Mouse (Mus musculus): ENCODE data around the gene Mettl15. TPM values are rescaled to one million over a fixed set of nuclear protein-coding genes. Genes with fewer than 3 reads are reported as not detected.

The Mettl15 gene
- total RNA-seq (2012; rRNA removed) (4.6 and 5.6 TPM in 2 replicates), total RNA-seq (2014; rRNA removed) (9.8 and 11.5 TPM in 2 replicates), polyA plus RNA-seq (2012; ENCODE audit: insufficient read length, low read depth) (5.1 and 6.4 TPM in 2 replicates)

DNA sequence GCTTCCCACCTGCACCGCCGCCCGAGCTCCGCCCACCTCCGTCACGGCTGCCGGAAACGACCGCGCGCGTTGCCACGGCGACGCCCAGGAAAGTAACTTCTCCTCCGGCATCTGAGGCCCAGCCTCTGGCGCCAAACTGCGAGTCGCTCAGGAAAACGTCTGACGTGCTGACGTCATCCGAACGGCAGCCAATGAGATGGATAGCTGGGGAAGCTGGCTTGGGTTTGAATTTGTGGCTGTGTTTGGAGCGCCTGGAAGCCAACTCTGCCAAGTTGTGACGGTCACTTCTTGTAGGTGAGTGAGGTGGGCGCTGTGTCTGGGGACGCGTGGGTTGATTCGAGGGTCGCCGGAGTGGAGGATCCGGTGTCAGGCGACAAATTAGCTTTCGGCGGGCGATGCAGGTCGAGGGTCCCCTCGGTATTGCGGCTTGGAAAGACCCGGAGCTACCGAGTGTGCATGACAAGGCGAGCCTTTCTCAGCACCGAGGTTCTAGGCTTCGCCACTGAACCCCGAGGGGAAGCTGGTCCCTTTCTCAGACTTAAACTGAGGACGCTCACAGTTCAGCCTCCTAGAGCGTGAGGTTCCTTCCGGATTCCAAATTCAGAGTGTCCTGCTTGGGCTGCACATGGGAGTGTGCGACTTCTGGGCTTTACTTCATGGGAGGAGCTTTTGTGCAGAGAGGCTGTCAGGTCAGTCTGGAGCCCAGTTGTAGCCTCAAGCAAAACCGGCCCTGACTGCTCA, at the start of gene Mettl15, which contains the start of gene Kif18a:
Gene Mettl15, minus strand, starts transcription at position 149 of the 741 bp plus-strand sequence.
Gene Kif18a, plus strand, starts transcription at position 139 of the 741 bp plus-strand sequence.
- in situ Hi-C loops (cut with MboI; ENCODE audit: low pct_ligation_motif_present, low pct_unique_long_range_greater_than_20kb, low sequenced_read_pairs) (no loop called here), dilution Hi-C loops (cut with MboI; ENCODE audit: extremely low pct_ligation_motif_present, extremely low pct_unique_long_range_greater_than_20kb, low sequenced_read_pairs) (no loop called here)
- TF ChIP-seq MEF2A (IDR thresholded peaks at IDR 0.05; ENCODE audit: borderline replicate concordance, low read depth, low read length) (peak; percentile 0; the same call in 1 of the 2 replicates), NRF1 (IDR thresholded peaks at IDR 0.05; ENCODE audit: low read depth, low read length) (no peak), E2F4 (IDR thresholded peaks at IDR 0.05; ENCODE audit: insufficient replicate concordance, low read depth, low read length) (peak; percentile 96), MXI1 (IDR thresholded peaks at IDR 0.05; ENCODE audit: low read depth, low read length) (peak; percentile 96), MYC (IDR thresholded peaks at IDR 0.05; ENCODE audit: low read depth, low read length) (peak; percentile 54; the same call in 1 of the 2 replicates), CHD1 (IDR thresholded peaks at IDR 0.05; ENCODE audit: low read depth, low read length) (no peak), ELF1 (IDR thresholded peaks at IDR 0.05; ENCODE audit: low read depth, low read length) (peak; percentile 78), ZC3H11A (IDR thresholded peaks at IDR 0.05; ENCODE audit: low read depth, low read length) (no peak), ZMIZ1 (IDR thresholded peaks at IDR 0.05; ENCODE audit: low read depth, low read length) (peak; percentile 53), USF2 (conservative IDR thresholded peaks at IDR 0.05; ENCODE audit: low read depth, low read length) (no peak), SIN3A (IDR thresholded peaks at IDR 0.05; ENCODE audit: low read length) (peak; percentile 70), MAZ (IDR thresholded peaks at IDR 0.05; ENCODE audit: low read depth, low read length) (no peak), TBP (conservative IDR thresholded peaks at IDR 0.05; ENCODE audit: low read depth, low read length) (no peak), EP300 (IDR thresholded peaks at IDR 0.05; ENCODE audit: low read length) (no peak), POLR2A (IDR thresholded peaks at IDR 0.05; ENCODE audit: low read depth, low read length) (peak; percentile 79), POLR2AphosphoS2 (IDR thresholded peaks at IDR 0.05; ENCODE audit: low read depth, low read length) (peak; percentile 64; the same call in 1 of the 2 replicates), NELFE (IDR thresholded peaks at IDR 0.05; ENCODE audit: low read depth, low read length) (peak; percentile 50; the same call in 1 of the 2 replicates), ETS1 (conservative IDR thresholded peaks at IDR 0.05; ENCODE audit: low read depth, low read length) (no peak), ZNF384 (IDR thresholded peaks at IDR 0.05; ENCODE audit: low read depth, low read length) (no peak), CTCF (conservative IDR thresholded peaks at IDR 0.05 in 1 of 2, IDR thresholded peaks at IDR 0.05 in 1 of 2; ENCODE audit: low read depth in 2 of 2, low read length in 2 of 2) (no peak), TCF12 (IDR thresholded peaks at IDR 0.05; ENCODE audit: low read depth, low read length) (peak; percentile 76; the same call in 1 of the 2 replicates), BHLHE40 (IDR thresholded peaks at IDR 0.05; ENCODE audit: low read depth, low read length) (no peak), JUND (conservative IDR thresholded peaks at IDR 0.05; ENCODE audit: low read depth, low read length) (no peak), SMC3 (IDR thresholded peaks at IDR 0.05; ENCODE audit: low read depth, low read length) (no peak), MAX (IDR thresholded peaks at IDR 0.05; ENCODE audit: low read length) (no peak), IRF4 (IDR thresholded peaks at IDR 0.05; ENCODE audit: low read depth, low read length) (no peak), ZKSCAN1 (IDR thresholded peaks at IDR 0.05; ENCODE audit: borderline replicate concordance, low read depth, low read length) (no peak), KAT2A (IDR thresholded peaks at IDR 0.05; ENCODE audit: insufficient replicate concordance, low read length) (0 out of 2 replicates have a peak, but pooled peaks have one; percentile 71), RCOR1 (conservative IDR thresholded peaks at IDR 0.05; ENCODE audit: low read depth, low read length) (no peak), CHD2 (IDR thresholded peaks at IDR 0.05; ENCODE audit: low read length) (no peak), GABPA (IDR thresholded peaks at IDR 0.05; ENCODE audit: insufficient replicate concordance, low read depth, low read length) (no peak), USF1 (IDR thresholded peaks at IDR 0.05; ENCODE audit: low read depth, low read length) (no peak), RAD21 (IDR thresholded peaks at IDR 0.05; ENCODE audit: low read depth, low read length) (no peak), JUN (IDR thresholded peaks at IDR 0.05; ENCODE audit: insufficient read depth, low read depth, low read length) (no peak), MAFK (IDR thresholded peaks at IDR 0.05; ENCODE audit: insufficient replicate concordance, low read length) (no peak), PAX5 (IDR thresholded peaks at IDR 0.05; ENCODE audit: low read length) (no peak), HCFC1 (IDR thresholded peaks at IDR 0.05; ENCODE audit: low read depth, low read length) (peak; percentile 71), UBTF (IDR thresholded peaks at IDR 0.05; ENCODE audit: low read depth, low read length) (no peak)
- peak; percentile 98 for DNase-seq (ENCODE audit: extremely low read depth)
- H3K4me2 ChIP-seq (ENCODE audit: insufficient read depth, low read depth, poor library complexity, severe bottlenecking): peak within 1 kb of the TSS; percentile 81
- H3K36me3 ChIP-seq (replicated peaks in 1 of 2; ENCODE audit: control insufficient read depth in 1 of 2, insufficient read depth in 1 of 2, low read length in 1 of 2): peaks cover 0 to 7% of the 10 kb centered on the region in 2 experiments
- H3K27me3 ChIP-seq (replicated peaks): no peaks in the 10 kb centered on the region
- no peaks in the 10 kb centered on the region for H3K9me3 ChIP-seq (replicated peaks; ENCODE audit: low read length)
- peaks cover 26% of the 10 kb centered on the region for H3K79me2 ChIP-seq (replicated peaks; ENCODE audit: control insufficient read depth, extremely low read depth, insufficient read depth, poor library complexity, severe bottlenecking)
- H3K9ac ChIP-seq (ENCODE audit: insufficient read depth, low read depth): peak within 1 kb of the TSS; percentile 42
- H3K27ac ChIP-seq (ENCODE audit: insufficient read depth, low read depth): peak within 1 kb of the TSS; percentile 59
- peaks cover 0 to 24% of the 10 kb centered on the region in 2 experiments; a peak in 2 of 4 replicates for H3K4me1 ChIP-seq (ENCODE audit: control insufficient read depth in 1 of 2, insufficient read depth in 2 of 2)
- peak within 1 kb of the TSS; percentile 74 to 93 (median 90) for H3K4me3 ChIP-seq (replicated peaks in 1 of 3; ENCODE audit: low read depth in 2 of 3, low read length in 2 of 3, poor library complexity in 1 of 3)

Data from CH12.LX (cell line).